Mouse (Mus musculus) forebrain, embryonic 14.5 days (tissue): ENCODE results near the gene C1qtnf6. TPM values are rescaled to one million over a fixed set of nuclear protein-coding genes. Genes with fewer than 3 reads are reported as not detected.

Experiments
- ATAC-seq: fragments of 200-750 bp; cut with Nextera tagmentation; 2 replicates; pipeline ENCODE4 v1.8.0; 2017; ENCODE audit warnings: mild to moderate bottlenecking, moderate library complexity
- DNase-seq: peaks from one replicate; pipeline ENCODE4 v3.0.0-alpha.2; 2015; ENCODE audit warnings: low spot score
- H3K27ac ChIP-seq: fragments of 300-500 bp; sonication (generic); 2 replicates; pipeline ENCODE4 v1.5.1; 2014; ENCODE audit warnings: low read depth, mild to moderate bottlenecking, control low read depth, low read length, moderate library complexity
- H3K27me3 ChIP-seq: fragments of 300-500 bp; sonication (generic); replicated peaks from 2 replicates; pipeline ENCODE4 v1.6.1; 2014; ENCODE audit warnings: low read length, control low read depth, mixed read lengths; ENCODE audit not compliant: control insufficient read depth, insufficient read depth
- H3K36me3 ChIP-seq: fragments of 300-500 bp; sonication (generic); 2 replicates; pipeline ENCODE4 v1.6.1; 2014; ENCODE audit warnings: low read length, control low read depth; ENCODE audit not compliant: control insufficient read depth, insufficient read depth
- H3K4me1 ChIP-seq: fragments of 300-500 bp; sonication (generic); 2 replicates; pipeline ENCODE4 v1.6.1; 2014; ENCODE audit warnings: antibody characterized with exemption, low read length, control low read depth; ENCODE audit not compliant: control insufficient read depth, insufficient read depth
- H3K4me2 ChIP-seq: fragments of 300-500 bp; sonication (generic); 2 replicates; pipeline ENCODE4 v1.6.1; 2014; ENCODE audit warnings: mild to moderate bottlenecking, control low read depth, low read length
- H3K4me3 ChIP-seq: fragments of 300-500 bp; sonication (generic); 2 replicates; pipeline ENCODE4 v1.5.1; 2014; ENCODE audit warnings: low read depth, low read length, control low read depth
- H3K9ac ChIP-seq: fragments of 300-500 bp; sonication (generic); 2 replicates; pipeline ENCODE4 v1.6.1; 2014; ENCODE audit warnings: mild to moderate bottlenecking, low read length, control low read depth, moderate library complexity
- H3K9me3 ChIP-seq: fragments of 300-500 bp; sonication (generic); replicated peaks from 2 replicates; pipeline ENCODE4 v1.6.1; 2016; ENCODE audit warnings: low read length, control low read depth, mixed read lengths; ENCODE audit not compliant: control insufficient read depth
- WGBS: fragments of 180-500 bp; shearing (Covaris S2); extraction: QIAGEN DNeasy Blood & Tissue Kit; methylation state at CpG from one replicate; pipeline ENCODE4 v1.1.7; 2014; 5-methylcytosine and 5-hydroxymethylcytosine counted together
- polyA plus RNA-seq: library from polyadenylated mRNA; unstranded; fragments of >200 nt; fragmentation: Nextera tagmentation; extraction: Ambion mirVana; gene quantifications from 2 replicates; pipeline ENCODE4 v1.2.1, GENCODE M21; 2014

Gene C1qtnf6
- polyA plus RNA-seq, 1 experiment from 2014 or later, result 8.6 TPM

DNA sequence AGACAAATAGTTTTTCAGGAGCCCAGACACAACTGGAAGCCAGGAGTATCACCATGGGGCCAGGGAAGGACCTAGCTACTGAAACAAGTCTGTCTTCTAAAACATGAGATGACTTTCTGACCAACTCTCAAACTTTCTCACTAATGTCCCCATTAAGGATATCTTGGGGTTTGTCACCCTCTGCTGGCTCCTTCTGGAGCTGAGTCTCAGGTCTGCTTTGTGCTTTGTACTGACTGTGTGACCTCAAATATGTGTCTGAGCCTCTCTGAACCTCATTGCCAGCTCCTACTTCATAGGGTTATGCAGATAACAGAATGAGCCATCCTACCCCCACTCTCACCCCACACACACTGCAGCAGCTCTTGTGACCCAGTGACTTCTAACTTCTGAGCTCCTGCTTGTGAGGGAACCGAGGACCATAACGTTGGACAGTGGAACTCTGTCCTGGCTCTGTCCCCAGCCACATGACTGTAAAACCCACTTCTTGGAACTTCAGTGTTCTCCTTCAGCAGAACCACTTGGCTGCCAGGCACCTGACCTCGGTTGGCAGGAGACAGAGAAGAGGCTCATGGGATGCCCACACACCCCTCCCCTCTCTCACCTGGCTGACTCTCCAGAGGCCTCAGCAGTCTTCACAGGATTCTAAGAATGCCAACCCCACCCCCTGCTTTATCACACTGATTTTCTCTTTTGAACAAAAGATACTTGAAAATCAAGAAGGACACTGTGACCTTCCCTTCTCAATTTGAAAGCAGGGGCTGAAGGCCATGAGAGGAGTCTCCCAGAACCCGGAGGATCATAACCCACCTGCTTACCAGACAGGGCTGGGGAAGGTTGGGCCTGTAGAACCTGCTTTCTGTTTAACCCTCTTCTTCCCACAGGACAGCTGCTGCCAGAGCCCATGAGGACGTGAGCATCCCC, 16.5 kb upstream of the C1qtnf6 start:
- Histone ChIP-seq H3K27me3 (no peaks in the 10 kb centered on the region), H3K4me3 (no peak overlapping the region), H3K36me3 (no peaks in the 10 kb centered on the region), H3K27ac (no peak overlapping the region), H3K4me1 (peaks cover 6% of the 10 kb centered on the region), H3K4me2 (no peak overlapping the region), H3K9ac (no peak overlapping the region), H3K9me3 (peaks cover 3% of the 10 kb centered on the region; the same call in 1 of the 2 replicates)
- 51% methylated on average over 5 of the region's 5 CpGs for WGBS
- ATAC-seq, result no peak
- DNase-seq, result peak; percentile 19

DNA sequence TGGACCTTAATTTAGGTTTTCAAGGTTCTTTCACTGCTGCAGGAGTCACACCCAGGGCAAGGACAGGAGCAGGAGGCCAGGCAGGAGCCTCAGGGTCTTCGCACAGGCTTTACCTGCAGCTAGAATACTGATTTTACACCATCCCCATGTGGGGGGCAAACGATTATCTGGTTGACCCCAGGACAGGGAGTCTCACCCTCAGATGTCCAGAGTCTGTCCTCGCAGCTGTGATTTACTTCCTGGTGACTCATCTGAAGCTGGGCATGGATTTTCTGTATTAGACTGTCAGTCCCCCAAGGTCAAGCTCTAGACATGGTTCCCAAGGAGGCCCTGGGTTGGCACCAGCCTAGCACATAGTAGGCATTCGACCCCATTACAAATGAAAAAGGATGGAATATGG, 14.8 kb upstream of the C1qtnf6 start:
- no peak overlapping the region for H3K4me2 ChIP-seq
- H3K27me3 ChIP-seq, result no peaks in the 10 kb centered on the region
- H3K9ac ChIP-seq, result no peak overlapping the region
- H3K27ac ChIP-seq, result no peak overlapping the region
- no peaks in the 10 kb centered on the region for H3K9me3 ChIP-seq
- no peak overlapping the region for H3K4me3 ChIP-seq
- peaks cover 14% of the 10 kb centered on the region for H3K4me1 ChIP-seq
- WGBS, result 83% methylated on average over 4 of the region's 4 CpGs
- DNase-seq, result no peak
- ATAC-seq, result no peak
- H3K36me3 ChIP-seq, result no peaks in the 10 kb centered on the region

DNA sequence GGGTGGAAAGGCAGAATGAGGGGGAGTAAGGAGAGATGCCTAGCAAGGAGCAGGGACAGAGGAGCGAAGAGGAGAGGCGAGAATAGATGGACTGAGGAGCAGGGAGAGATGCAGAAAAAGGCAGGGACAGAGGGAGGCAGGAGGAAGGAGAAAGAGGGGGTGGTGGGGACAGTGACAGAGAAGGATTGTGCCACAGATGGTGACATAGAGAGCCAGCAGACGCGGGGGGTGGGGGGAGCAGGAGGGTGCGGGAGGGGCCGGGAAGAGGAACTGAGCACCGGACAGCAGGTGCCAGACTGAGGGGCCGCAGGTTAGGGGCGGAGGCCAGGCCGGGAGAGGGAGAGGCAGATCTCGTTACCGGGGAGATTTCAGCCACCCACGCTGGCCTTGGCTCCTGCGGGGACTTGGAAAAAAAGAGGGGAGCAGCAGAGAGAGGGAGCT, 13.4 kb upstream of the C1qtnf6 start, which contains the start of gene Sstr3:
Gene Sstr3, minus strand, starts transcription at position 125 of the 441 bp plus-strand sequence.
- Histone ChIP-seq H3K4me3 (no peak within 1 kb of the TSS), H3K4me2 (peak within 1 kb of the TSS; percentile 41), H3K27ac (peak within 1 kb of the TSS; percentile 63; the same call in 1 of the 2 replicates), H3K9me3 (no peaks in the 10 kb centered on the region), H3K9ac (peak within 1 kb of the TSS; percentile 49), H3K4me1 (peaks cover 14% of the 10 kb centered on the region), H3K36me3 (no peaks in the 10 kb centered on the region), H3K27me3 (no peaks in the 10 kb centered on the region)
- ATAC-seq (peak; percentile 19), DNase-seq (peak; percentile 31)
- WGBS, result 10% methylated on average over 14 of the region's 14 CpGs

DNA sequence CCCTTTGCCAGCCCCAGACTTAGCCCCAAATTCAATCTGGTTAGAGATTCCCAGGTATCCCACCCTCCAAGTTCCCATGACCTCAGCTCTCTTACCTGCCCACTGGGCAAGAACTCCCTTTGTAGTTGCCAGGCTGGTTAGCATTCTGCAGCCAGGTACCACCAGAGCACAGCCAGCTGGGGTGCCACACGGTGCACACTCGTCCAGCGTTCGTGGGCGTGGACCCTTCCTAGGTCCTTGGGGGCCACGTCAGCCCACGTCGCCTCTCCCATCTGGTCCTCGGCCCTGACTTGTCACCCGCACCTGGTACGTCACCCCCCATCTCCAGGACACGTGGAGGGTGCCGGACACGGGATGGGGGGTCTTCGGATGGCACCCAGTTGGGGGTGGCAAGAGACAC, 12.8 kb upstream of the C1qtnf6 start:
- H3K27me3 ChIP-seq, result no peaks in the 10 kb centered on the region
- H3K27ac ChIP-seq, result peak overlapping the region; percentile 63; the same call in 1 of the 2 replicates
- H3K9me3 ChIP-seq, result no peaks in the 10 kb centered on the region
- peak overlapping the region; percentile 41; the same call in 1 of the 2 replicates for H3K4me2 ChIP-seq
- no peak for DNase-seq
- 73% methylated on average over 15 of the region's 15 CpGs for WGBS
- no peak overlapping the region for H3K9ac ChIP-seq
- H3K36me3 ChIP-seq, result no peaks in the 10 kb centered on the region
- ATAC-seq, result no peak
- no peak overlapping the region for H3K4me3 ChIP-seq
- peaks cover 14% of the 10 kb centered on the region for H3K4me1 ChIP-seq

DNA sequence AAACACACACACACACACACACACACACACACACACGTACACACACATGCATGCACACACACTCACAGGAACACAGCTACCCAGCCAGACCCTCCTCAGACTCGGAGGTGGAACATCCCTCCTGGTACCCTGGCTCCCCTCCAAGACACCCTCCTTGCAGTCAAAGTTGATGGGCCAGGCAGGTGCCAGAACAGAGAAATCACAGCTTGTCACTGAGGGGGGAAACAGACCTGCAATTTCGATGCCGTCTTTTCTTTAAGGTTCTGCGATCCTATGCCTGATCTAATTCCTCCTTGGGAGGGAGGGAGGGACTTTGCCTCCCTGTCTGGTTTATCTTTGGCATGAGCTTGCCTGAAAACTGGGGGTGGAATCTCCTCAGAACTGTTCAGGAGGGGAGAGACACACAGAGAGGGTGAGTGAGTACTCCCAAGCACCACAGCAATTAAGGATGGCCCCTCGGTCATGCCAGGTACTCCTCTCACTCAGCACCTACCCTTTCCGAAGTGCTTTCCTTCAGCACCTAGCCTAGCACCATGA, 11.6 kb upstream of the C1qtnf6 start:
- peak; percentile 38; the same call in 1 of the 2 replicates for ATAC-seq
- Histone ChIP-seq H3K27ac (peak overlapping the region; percentile 48; the same call in 1 of the 2 replicates), H3K9me3 (no peaks in the 10 kb centered on the region), H3K4me3 (no peak overlapping the region), H3K4me1 (peaks cover 14% of the 10 kb centered on the region), H3K9ac (no peak overlapping the region), H3K4me2 (peak overlapping the region; percentile 41; the same call in 1 of the 2 replicates), H3K27me3 (no peaks in the 10 kb centered on the region), H3K36me3 (no peaks in the 10 kb centered on the region)
- peak; percentile 69 for DNase-seq
- WGBS, result 56% methylated on average over 7 of the region's 7 CpGs

DNA sequence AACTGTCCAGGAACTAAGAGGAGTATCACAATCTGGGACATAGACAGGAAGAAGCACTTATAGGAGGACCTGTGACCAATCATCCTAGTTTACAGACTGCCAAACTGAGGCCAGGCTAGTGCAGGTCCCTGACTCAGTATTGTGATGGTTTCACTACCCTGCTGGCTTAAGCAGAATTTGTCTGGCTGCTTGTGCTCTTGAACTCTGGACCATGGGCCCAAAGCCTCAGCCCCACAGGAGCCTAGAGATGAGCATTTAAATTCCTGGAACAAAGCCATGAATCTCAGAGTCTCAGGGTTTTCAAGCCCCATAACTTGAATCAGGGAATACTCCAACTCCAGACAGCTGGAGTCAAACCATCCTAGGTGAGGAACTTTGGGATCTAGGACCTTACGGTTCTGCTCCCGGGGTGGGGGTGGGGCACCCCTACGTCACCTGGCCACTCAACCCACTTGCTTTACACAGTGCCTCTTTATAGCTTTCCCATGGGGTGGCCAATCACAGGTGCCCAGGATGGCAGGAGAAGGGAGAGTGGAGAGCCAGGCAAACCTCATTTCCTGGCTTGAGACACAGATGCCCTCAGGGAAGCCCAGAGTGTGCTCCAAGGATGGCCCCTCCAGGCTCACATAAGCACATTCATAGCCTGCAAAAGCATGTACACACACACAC, 11.0 kb upstream of the C1qtnf6 start:
- WGBS, result 79% methylated on average over 3 of the region's 3 CpGs
- H3K4me3 ChIP-seq, result no peak overlapping the region
- peaks cover 14% of the 10 kb centered on the region for H3K4me1 ChIP-seq
- no peaks in the 10 kb centered on the region for H3K36me3 ChIP-seq
- H3K27ac ChIP-seq, result peak overlapping the region; percentile 28; the same call in 1 of the 2 replicates
- ATAC-seq, result peak; percentile 27
- H3K9ac ChIP-seq, result no peak overlapping the region
- no peak overlapping the region; the same call in 1 of the 2 replicates for H3K4me2 ChIP-seq
- H3K27me3 ChIP-seq, result no peaks in the 10 kb centered on the region
- H3K9me3 ChIP-seq, result no peaks in the 10 kb centered on the region
- DNase-seq, result peak; percentile 33

DNA sequence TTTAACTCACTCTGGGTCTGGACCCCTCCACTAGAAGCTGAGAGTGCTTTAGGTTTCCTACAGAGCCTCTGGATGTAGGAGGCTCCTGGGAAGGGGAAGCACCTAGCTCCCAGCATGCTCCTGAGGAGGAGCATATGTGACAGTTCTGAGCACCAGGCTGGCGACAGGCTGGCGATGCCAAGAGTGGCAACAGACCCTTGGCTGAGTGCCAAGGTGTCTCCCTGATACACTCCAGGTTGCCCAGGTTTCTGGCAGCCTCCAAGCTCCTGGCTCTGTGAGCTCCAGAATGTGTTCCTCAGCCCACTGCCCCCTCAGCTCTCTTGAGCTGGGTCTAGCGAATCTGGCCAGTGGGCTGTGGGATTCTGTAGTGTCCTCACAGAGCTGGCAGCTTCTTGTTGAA, 10.4 kb upstream of the C1qtnf6 start:
- peaks cover 14% of the 10 kb centered on the region for H3K4me1 ChIP-seq
- 44% methylated on average over 3 of the region's 3 CpGs for WGBS
- H3K36me3 ChIP-seq, result no peaks in the 10 kb centered on the region
- H3K9ac ChIP-seq, result no peak overlapping the region
- no peaks in the 10 kb centered on the region for H3K9me3 ChIP-seq
- no peaks in the 10 kb centered on the region for H3K27me3 ChIP-seq
- H3K4me2 ChIP-seq, result no peak overlapping the region
- DNase-seq (peak; percentile 82), ATAC-seq (peak; percentile 57)
- H3K27ac ChIP-seq, result peak overlapping the region; percentile 28; the same call in 1 of the 2 replicates
- H3K4me3 ChIP-seq, result no peak overlapping the region

DNA sequence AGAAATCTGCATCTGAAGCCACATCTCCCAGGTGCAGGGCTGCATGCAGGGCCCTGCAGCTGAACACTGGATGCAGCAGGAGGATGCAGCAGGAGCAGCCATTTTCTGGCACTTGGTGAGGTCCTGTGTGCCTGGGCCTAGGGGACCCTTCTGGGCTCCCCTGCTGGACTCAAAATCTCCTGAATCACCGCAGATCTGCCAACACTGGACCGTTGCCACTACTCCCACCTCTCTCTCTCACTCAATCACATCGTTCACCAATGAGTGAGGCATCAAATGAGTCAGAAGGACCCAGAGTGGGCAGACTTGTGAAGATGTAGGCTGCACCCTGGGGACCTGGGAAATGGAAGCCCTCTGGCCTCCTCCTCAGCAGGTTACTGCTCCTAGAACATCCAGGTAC, 9.8 kb upstream of the C1qtnf6 start:
- H3K9me3 ChIP-seq, result no peaks in the 10 kb centered on the region
- no peak overlapping the region for H3K9ac ChIP-seq
- no peak overlapping the region for H3K27ac ChIP-seq
- no peaks in the 10 kb centered on the region for H3K27me3 ChIP-seq
- no peak for ATAC-seq
- H3K36me3 ChIP-seq, result no peaks in the 10 kb centered on the region
- no peak for DNase-seq
- H3K4me1 ChIP-seq, result peaks cover 14% of the 10 kb centered on the region
- no peak overlapping the region for H3K4me3 ChIP-seq
- 66% methylated on average over 3 of the region's 3 CpGs for WGBS
- H3K4me2 ChIP-seq, result no peak overlapping the region
